Mouse (Mus musculus): ENCODE data around the gene Vipas39. TPM values are rescaled to one million over a fixed set of nuclear protein-coding genes. Genes with fewer than 3 reads are reported as not detected.
A peak's percentile ranks its signal among the peaks of the same experiment; 100 is the strongest.
"Not testable (repeated sequence)": the region's sequence is repeated elsewhere in the genome, so short reads cannot be mapped to it uniquely, and the experiment has no call there.

Vipas39 gene
- polyA plus RNA-seq, 1 experiment from 2014 or later: 42.4 TPM

DNA sequence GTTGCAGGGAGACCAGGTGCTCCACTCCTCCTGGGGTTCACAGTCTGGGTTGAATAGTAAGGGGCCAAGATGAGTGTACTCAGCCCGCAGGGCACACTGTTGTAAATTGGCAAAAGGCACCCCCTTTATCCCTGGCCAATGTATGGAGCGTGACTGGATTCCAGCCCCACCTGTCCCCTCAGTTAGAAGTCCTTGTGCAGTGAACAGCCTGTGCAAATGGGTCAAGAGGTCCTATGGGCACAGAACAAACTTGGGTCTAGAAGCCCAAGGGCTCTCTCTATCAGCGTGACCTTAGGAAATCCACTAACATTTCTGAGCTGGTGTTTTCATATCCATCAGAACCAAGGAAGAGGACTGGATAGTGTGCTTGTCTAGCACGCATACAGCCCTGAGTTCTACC is 16.7 kb upstream of the Vipas39 start:
- no peaks in the 10 kb centered on the region for H3K27me3 ChIP-seq (ENCODE audit: insufficient read depth, low read length)
- H3K4me1 ChIP-seq (ENCODE audit: insufficient read depth): 0 out of 2 replicates have a peak, but pooled peaks cover 3% of the 10 kb centered on the region
- no peak overlapping the region for H3K4me3 ChIP-seq (ENCODE audit: low read depth, low read length)
- H3K9me3 ChIP-seq (ENCODE audit: low read depth, low read length): no peaks in the 10 kb centered on the region
- H3K27ac ChIP-seq (ENCODE audit: low read depth): no peak overlapping the region
- no peaks in the 10 kb centered on the region for H3K36me3 ChIP-seq (ENCODE audit: insufficient read depth)
- H3K4me2 ChIP-seq: no peak overlapping the region
- TF ChIP-seq CTCF (IDR thresholded peaks at IDR 0.05; ENCODE audit: low read depth): no peak
- H3K9ac ChIP-seq: no peak overlapping the region
- WGBS: 86% methylated on average over 4 of the region's 4 CpGs
- no peak for ATAC-seq (ENCODE audit: insufficient read depth)
- no peak for DNase-seq

DNA sequence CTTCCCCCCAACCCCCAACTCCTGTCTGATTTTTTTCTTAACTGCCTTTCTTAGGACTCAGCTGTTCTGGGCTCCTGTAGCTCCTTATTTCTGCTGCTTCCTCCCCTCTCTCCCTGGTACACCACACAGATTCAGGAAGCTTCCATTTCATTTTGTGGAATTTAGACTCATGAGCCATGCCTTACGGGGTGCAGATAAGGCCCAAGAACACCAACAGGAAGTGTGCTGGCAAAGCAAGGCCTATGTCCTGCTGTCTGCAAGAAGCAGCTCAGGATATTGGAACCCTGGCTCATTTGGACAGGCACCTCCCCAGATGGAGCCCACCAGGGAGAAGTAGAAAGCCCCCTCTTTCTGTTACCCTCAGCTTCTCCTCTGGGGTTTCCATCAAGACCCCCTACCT is 15.7 kb upstream of the Vipas39 start:
- TF ChIP-seq CTCF (IDR thresholded peaks at IDR 0.05; ENCODE audit: low read depth): no peak
- Histone ChIP-seq H3K27ac (ENCODE audit: low read depth) (no peak overlapping the region), H3K4me3 (ENCODE audit: low read depth, low read length) (no peak overlapping the region), H3K9me3 (ENCODE audit: low read depth, low read length) (no peaks in the 10 kb centered on the region), H3K4me2 (no peak overlapping the region), H3K27me3 (ENCODE audit: insufficient read depth, low read length) (no peaks in the 10 kb centered on the region), H3K36me3 (ENCODE audit: insufficient read depth) (peaks cover 1% of the 10 kb centered on the region; the same call in 1 of the 2 replicates), H3K4me1 (ENCODE audit: insufficient read depth) (0 out of 2 replicates have a peak, but pooled peaks cover 3% of the 10 kb centered on the region), H3K9ac (no peak overlapping the region)
- ATAC-seq (ENCODE audit: insufficient read depth) (no peak), DNase-seq (no peak)
- 70% methylated on average over 1 of the region's 1 CpGs for WGBS

DNA sequence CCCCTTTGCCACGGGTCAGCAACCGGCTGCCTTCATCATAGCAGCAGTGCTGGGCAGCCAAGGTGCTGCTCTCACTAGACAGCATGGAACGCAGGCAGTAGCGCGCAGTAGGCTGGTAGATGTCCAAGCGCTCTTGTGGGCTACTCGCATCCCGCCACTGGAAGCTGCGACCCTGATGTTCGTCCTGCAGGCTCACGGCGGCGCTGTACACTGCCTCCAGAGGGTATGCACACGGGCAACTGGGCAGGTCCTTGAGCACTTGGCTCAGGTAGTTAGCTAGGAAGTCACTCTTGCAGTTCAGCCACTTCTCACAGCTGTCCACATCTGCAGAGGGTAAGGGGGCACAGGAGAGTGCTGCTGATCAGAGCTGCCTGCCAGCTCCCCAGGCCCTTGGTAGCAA is 13.8 kb upstream of the Vipas39 start:
- no peaks in the 10 kb centered on the region for H3K27me3 ChIP-seq (ENCODE audit: insufficient read depth, low read length)
- no peak overlapping the region for H3K27ac ChIP-seq (ENCODE audit: low read depth)
- H3K9me3 ChIP-seq (ENCODE audit: low read depth, low read length): no peaks in the 10 kb centered on the region
- no peak for ATAC-seq (ENCODE audit: insufficient read depth)
- no peak for DNase-seq
- 0 out of 2 replicates have a peak, but pooled peaks cover 3% of the 10 kb centered on the region for H3K4me1 ChIP-seq (ENCODE audit: insufficient read depth)
- WGBS: 40% methylated on average over 14 of the region's 14 CpGs
- no peak overlapping the region for H3K9ac ChIP-seq
- H3K4me3 ChIP-seq (ENCODE audit: low read depth, low read length): no peak overlapping the region
- no peak overlapping the region for H3K4me2 ChIP-seq
- peak; percentile 37 for TF ChIP-seq CTCF (IDR thresholded peaks at IDR 0.05; ENCODE audit: low read depth)
- peaks cover 20% of the 10 kb centered on the region for H3K36me3 ChIP-seq (ENCODE audit: insufficient read depth)

DNA sequence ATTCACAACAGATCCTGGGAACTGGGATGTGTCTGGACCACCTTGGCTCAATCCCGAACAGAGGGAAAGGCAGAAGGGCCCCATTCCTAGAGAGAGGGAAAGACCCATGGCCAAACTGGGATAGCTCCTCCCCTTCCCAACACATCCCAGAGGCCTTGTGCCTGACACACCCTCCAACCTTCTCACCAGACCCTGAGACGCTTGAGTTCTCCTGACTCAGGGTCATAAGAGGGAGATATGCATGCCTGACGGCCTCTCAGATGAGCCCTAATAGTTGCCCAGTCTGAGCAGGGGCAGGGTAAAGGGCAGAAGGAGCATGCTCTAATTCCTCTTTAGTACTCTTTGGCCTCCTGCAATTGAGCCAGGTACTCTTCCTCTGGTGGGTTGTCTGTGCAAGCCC is 13.3 kb upstream of the Vipas39 start:
- Histone ChIP-seq H3K27ac (ENCODE audit: low read depth) (no peak overlapping the region), H3K36me3 (ENCODE audit: insufficient read depth) (peaks cover 25% of the 10 kb centered on the region), H3K27me3 (ENCODE audit: insufficient read depth, low read length) (no peaks in the 10 kb centered on the region), H3K9ac (no peak overlapping the region), H3K9me3 (ENCODE audit: low read depth, low read length) (no peaks in the 10 kb centered on the region), H3K4me3 (ENCODE audit: low read depth, low read length) (no peak overlapping the region), H3K4me1 (ENCODE audit: insufficient read depth) (0 out of 2 replicates have a peak, but pooled peaks cover 3% of the 10 kb centered on the region), H3K4me2 (no peak overlapping the region)
- TF ChIP-seq CTCF (IDR thresholded peaks at IDR 0.05; ENCODE audit: low read depth): no peak
- 44% methylated on average over 3 of the region's 3 CpGs for WGBS
- no peak for DNase-seq
- 0 out of 2 replicates have a peak, but pooled peaks have one; percentile 12 for ATAC-seq (ENCODE audit: insufficient read depth)

DNA sequence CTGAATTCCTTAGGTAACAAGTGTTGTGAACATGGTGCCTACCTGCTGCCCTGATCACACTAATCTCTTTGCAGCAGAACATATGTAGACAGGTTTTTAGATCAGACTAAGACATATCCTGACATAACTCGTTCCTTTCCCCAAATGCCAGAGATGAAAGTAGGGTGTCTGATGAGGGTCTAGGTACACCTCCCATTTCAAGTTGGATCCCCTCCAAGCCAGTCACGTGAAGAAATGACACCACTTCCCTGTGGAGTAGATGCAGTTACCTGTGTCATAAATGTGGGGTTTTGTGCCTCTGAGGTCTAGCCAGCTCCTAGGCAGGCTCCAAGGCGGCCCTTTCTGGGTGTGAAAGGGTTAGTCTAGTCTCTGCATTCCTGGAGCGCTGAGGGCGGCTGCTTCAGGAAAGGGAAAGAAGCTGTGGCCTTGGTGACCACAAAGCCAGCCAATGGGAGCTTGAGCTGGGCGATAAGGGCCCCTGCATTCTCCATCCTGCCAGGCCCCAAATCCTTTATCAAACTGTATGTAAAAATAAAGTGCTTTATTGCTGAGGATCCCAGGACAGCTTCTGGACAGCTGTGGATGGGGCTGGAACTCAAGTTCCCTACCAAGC is 12.2 kb upstream of the Vipas39 start:
- ATAC-seq (ENCODE audit: insufficient read depth): peak; percentile 82
- Histone ChIP-seq H3K4me2 (0 out of 2 replicates have a peak overlapping the region, but pooled peaks have one; percentile 16), H3K9ac (no peak overlapping the region)

DNA sequence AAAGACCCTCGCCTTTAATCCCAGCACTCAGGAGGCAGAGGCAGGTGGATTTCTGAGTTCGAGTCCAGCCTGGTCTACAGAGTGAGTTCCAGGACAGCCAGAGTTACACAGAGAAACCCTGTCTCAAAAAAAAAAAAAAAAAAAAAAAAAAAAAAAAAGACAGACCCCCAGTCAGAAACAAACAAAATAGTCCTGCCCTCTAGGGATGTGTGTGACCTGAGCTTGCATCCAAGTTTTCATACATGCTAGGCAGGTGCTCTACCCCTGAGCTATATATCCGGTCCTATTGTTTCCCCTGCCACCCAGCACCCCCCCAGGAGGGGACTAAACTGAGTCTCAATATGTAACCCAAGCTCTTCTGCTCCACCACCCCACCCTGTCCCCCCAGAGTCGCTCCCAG is 11.2 kb upstream of the Vipas39 start:
- H3K9me3 ChIP-seq (ENCODE audit: low read depth, low read length); H3K4me2 ChIP-seq; H3K9ac ChIP-seq; H3K4me3 ChIP-seq (ENCODE audit: low read depth, low read length); H3K4me1 ChIP-seq (ENCODE audit: insufficient read depth); ATAC-seq (ENCODE audit: insufficient read depth); DNase-seq; H3K27me3 ChIP-seq (ENCODE audit: insufficient read depth, low read length): not testable (repeated sequence)
- Histone ChIP-seq H3K36me3 (ENCODE audit: insufficient read depth) (peaks cover 46% of the 10 kb centered on the region), H3K27ac (ENCODE audit: low read depth) (0 out of 2 replicates have a peak overlapping the region, but pooled peaks have one; percentile 67)
- 74% methylated on average over 4 of the region's 4 CpGs for WGBS

More for the DNA sequence above, 12.2 kb upstream of the Vipas39 start:
- Histone ChIP-seq H3K4me3 (ENCODE audit: low read depth, low read length) (no peak overlapping the region), H3K27me3 (ENCODE audit: insufficient read depth, low read length) (no peaks in the 10 kb centered on the region), H3K9me3 (ENCODE audit: low read depth, low read length) (no peaks in the 10 kb centered on the region), H3K4me1 (ENCODE audit: insufficient read depth) (0 out of 2 replicates have a peak, but pooled peaks cover 3% of the 10 kb centered on the region), H3K36me3 (ENCODE audit: insufficient read depth) (peaks cover 37% of the 10 kb centered on the region), H3K27ac (ENCODE audit: low read depth) (no peak overlapping the region)
- DNase-seq: peak; percentile 73
- no peak for TF ChIP-seq CTCF (IDR thresholded peaks at IDR 0.05; ENCODE audit: low read depth)
- WGBS: 14% methylated on average over 6 of the region's 6 CpGs

DNA sequence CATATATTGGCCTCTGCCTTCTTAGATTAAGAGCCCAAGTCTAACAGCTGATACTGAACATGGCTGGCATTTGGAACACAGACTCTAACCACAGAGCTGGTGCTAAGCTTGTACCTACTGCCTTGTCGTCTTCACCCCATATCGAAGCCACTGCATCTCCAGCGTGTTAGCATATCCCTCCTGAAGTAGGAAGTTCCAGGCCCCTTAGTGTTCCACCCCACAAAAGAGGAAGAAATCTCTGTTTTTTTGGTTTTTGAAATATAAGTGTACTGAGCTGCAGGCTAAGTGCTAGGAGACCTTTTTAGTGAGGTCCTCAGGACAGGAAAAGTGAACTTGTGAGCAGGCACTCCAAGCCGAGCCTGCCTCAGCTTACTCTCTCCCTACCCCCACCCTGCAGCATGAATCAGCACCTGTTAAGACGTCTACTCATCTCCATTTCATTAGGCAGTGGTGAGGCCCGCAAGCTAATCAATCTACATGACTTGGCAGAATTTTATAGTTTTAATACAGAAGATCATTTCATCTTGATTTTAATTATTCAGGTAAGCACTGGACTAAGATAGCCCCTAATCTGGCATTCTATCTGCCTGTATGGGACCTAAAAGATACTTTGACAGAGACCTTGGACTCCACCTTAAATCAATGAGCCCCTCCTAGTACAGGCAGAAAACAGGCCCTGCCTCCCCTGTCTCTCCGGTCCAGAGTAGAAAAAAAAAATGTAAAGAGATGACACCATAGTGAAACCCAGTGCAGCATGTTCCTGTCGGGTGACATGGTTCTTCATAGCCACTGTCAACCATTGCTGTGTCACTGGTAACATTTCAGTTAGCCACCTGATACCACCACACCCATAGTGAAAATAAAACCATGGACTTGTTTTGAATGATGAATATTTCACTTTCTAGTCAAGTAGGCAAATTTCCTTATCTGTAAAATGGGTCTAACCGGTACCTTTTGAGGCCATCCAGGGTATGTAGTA is 9.1 kb upstream of the Vipas39 start:
- peaks cover 68% of the 10 kb centered on the region for H3K36me3 ChIP-seq (ENCODE audit: insufficient read depth)
- 0 out of 2 replicates have a peak, but pooled peaks cover 3% of the 10 kb centered on the region for H3K4me1 ChIP-seq (ENCODE audit: insufficient read depth)
- H3K4me3 ChIP-seq (ENCODE audit: low read depth, low read length): no peak overlapping the region
- no peak for DNase-seq
- no peak for TF ChIP-seq CTCF (IDR thresholded peaks at IDR 0.05; ENCODE audit: low read depth)
- no peak overlapping the region for H3K9ac ChIP-seq
- no peak for ATAC-seq (ENCODE audit: insufficient read depth)
- no peaks in the 10 kb centered on the region for H3K27me3 ChIP-seq (ENCODE audit: insufficient read depth, low read length)
- H3K9me3 ChIP-seq (ENCODE audit: low read depth, low read length): no peaks in the 10 kb centered on the region
- 89% methylated on average over 9 of the region's 9 CpGs for whole genome bisulfite sequencing
- no peak overlapping the region for H3K4me2 ChIP-seq
- no peak overlapping the region for H3K27ac ChIP-seq (ENCODE audit: low read depth)

Measured in lung, embryonic 14.5 days (tissue).